In genomic region chr7:99572931-99573330, GRCm38 (mm10) we compare ENCODE assay signal across 11 mouse cellular contexts. TPM values are rescaled to one million over a fixed set of nuclear protein-coding genes. Genes with fewer than 3 reads are reported as not detected.
A peak's percentile ranks its signal among the peaks of the same experiment; 100 is the strongest.
DNase-seq lines count a peak whose midpoint lies in the region; ATAC-seq lines count a peak whose summit lies in the region.
"Had no signal": no experiment of that assay in that cellular context is flagged by ENCODE, and none has a peak within 500 bp of the region (broad histone marks: within the 10 kb centered on the region; RNA-seq: fewer than 3 reads in every experiment).

No protein-coding gene starts in this region.

- WGBS in forebrain, embryonic 14.5 days, result 39% methylated on average over 10 of the region's 10 CpGs
- 41% methylated on average over 10 of the region's 10 CpGs for WGBS in forebrain, embryonic 13.5 days
- 44% methylated on average over 10 of the region's 10 CpGs for WGBS in midbrain, embryonic 14.5 days
- 44% methylated on average over 10 of the region's 10 CpGs for WGBS in midbrain, embryonic 15.5 days
- 27% methylated on average over 10 of the region's 10 CpGs for WGBS in embryonic facial prominence, embryonic 15.5 days

- ATAC-seq in forebrain, embryonic 14.5 days, result no peak
- ATAC-seq in forebrain, embryonic 13.5 days, result no peak
- ATAC-seq in midbrain, embryonic 14.5 days (ENCODE audit: low FRiP score, low TSS enrichment), result no peak
- no peak for ATAC-seq in midbrain, embryonic 15.5 days (replicated peaks)
- peak; percentile 46 for ATAC-seq in embryonic facial prominence, embryonic 15.5 days (ENCODE audit: insufficient number of reproducible peaks, low FRiP score, low TSS enrichment, low read depth)
- no peak for ATAC-seq in granulocyte monocyte progenitor cell, adult 5-6 weeks (replicated peaks; ENCODE audit: poor library complexity, severe bottlenecking)

- H3K27me3 ChIP-seq in forebrain, embryonic 14.5 days (replicated peaks; ENCODE audit: control insufficient read depth, insufficient read depth, low read length), result no peaks in the 10 kb centered on the region
- H3K27me3 ChIP-seq in forebrain, embryonic 13.5 days, result no peaks in the 10 kb centered on the region
- no peaks in the 10 kb centered on the region for H3K27me3 ChIP-seq in midbrain, embryonic 14.5 days (ENCODE audit: control insufficient read depth, insufficient read depth, low read length)
- no peaks in the 10 kb centered on the region for H3K27me3 ChIP-seq in midbrain, embryonic 15.5 days (replicated peaks)
- H3K27me3 ChIP-seq in embryonic facial prominence, embryonic 15.5 days, result no peaks in the 10 kb centered on the region
- H3K27me3 ChIP-seq: CH12.LX had no signal

- 0 out of 2 replicates have a peak overlapping the region, but pooled peaks have one; percentile 13 for H3K9ac ChIP-seq in forebrain, embryonic 14.5 days (ENCODE audit: low read length)
- H3K9ac ChIP-seq in forebrain, embryonic 13.5 days, result no peak overlapping the region
- 0 out of 2 replicates have a peak overlapping the region, but pooled peaks have one; percentile 4 for H3K9ac ChIP-seq in midbrain, embryonic 14.5 days (replicated peaks; ENCODE audit: low read length)
- H3K9ac ChIP-seq in midbrain, embryonic 15.5 days, result no peak overlapping the region
- H3K9ac ChIP-seq in embryonic facial prominence, embryonic 15.5 days, result no peak overlapping the region

- H3K27ac ChIP-seq in forebrain, embryonic 14.5 days (ENCODE audit: low read depth, low read length), result no peak overlapping the region
- H3K27ac ChIP-seq in forebrain, embryonic 13.5 days, result no peak overlapping the region
- no peak overlapping the region for H3K27ac ChIP-seq in midbrain, embryonic 14.5 days (replicated peaks; ENCODE audit: low read depth, low read length)
- no peak overlapping the region for H3K27ac ChIP-seq in midbrain, embryonic 15.5 days
- no peak overlapping the region for H3K27ac ChIP-seq in embryonic facial prominence, embryonic 15.5 days (replicated peaks)

- no peak overlapping the region for H3K4me3 ChIP-seq in forebrain, embryonic 14.5 days (ENCODE audit: low read depth, low read length)
- no peak overlapping the region for H3K4me3 ChIP-seq in forebrain, embryonic 13.5 days
- no peak overlapping the region for H3K4me3 ChIP-seq in midbrain, embryonic 14.5 days (replicated peaks; ENCODE audit: low read depth, low read length)
- H3K4me3 ChIP-seq in midbrain, embryonic 15.5 days, result no peak overlapping the region
- no peak overlapping the region for H3K4me3 ChIP-seq in embryonic facial prominence, embryonic 15.5 days (replicated peaks)

- no peak overlapping the region for H3K4me2 ChIP-seq in forebrain, embryonic 14.5 days (ENCODE audit: low read length)
- H3K4me2 ChIP-seq in forebrain, embryonic 13.5 days, result no peak overlapping the region
- no peak overlapping the region for H3K4me2 ChIP-seq in midbrain, embryonic 14.5 days (ENCODE audit: low read length)
- no peak overlapping the region for H3K4me2 ChIP-seq in midbrain, embryonic 15.5 days
- no peak overlapping the region for H3K4me2 ChIP-seq in embryonic facial prominence, embryonic 15.5 days (replicated peaks)

- peaks cover 3% of the 10 kb centered on the region; the same call in 1 of the 2 replicates for H3K4me1 ChIP-seq in forebrain, embryonic 14.5 days (ENCODE audit: control insufficient read depth, insufficient read depth, low read length)
- peaks cover 7% of the 10 kb centered on the region; the same call in 1 of the 2 replicates for H3K4me1 ChIP-seq in forebrain, embryonic 13.5 days
- no peaks in the 10 kb centered on the region for H3K4me1 ChIP-seq in midbrain, embryonic 14.5 days (ENCODE audit: control insufficient read depth, insufficient read depth, low read length)
- peaks cover 12% of the 10 kb centered on the region for H3K4me1 ChIP-seq in midbrain, embryonic 15.5 days
- H3K4me1 ChIP-seq in embryonic facial prominence, embryonic 15.5 days, result peaks cover 24% of the 10 kb centered on the region; the same call in 1 of the 2 replicates

- peaks cover 3% of the 10 kb centered on the region; the same call in 1 of the 2 replicates for H3K36me3 ChIP-seq in forebrain, embryonic 14.5 days (ENCODE audit: control insufficient read depth, insufficient read depth, low read length)
- no peaks in the 10 kb centered on the region for H3K36me3 ChIP-seq in forebrain, embryonic 13.5 days (ENCODE audit: poor library complexity, severe bottlenecking)
- H3K36me3 ChIP-seq in midbrain, embryonic 14.5 days (ENCODE audit: control insufficient read depth, insufficient read depth, low read length), result peaks cover 4% of the 10 kb centered on the region; the same call in 1 of the 2 replicates
- no peaks in the 10 kb centered on the region for H3K36me3 ChIP-seq in midbrain, embryonic 15.5 days (replicated peaks)
- H3K36me3 ChIP-seq in embryonic facial prominence, embryonic 15.5 days, result no peaks in the 10 kb centered on the region

- DNase-seq in forebrain, embryonic 14.5 days (ENCODE audit: low spot score), result peak; percentile 10
- no peak for DNase-seq in midbrain, embryonic 14.5 days
- peak; percentile 79 to 88 for DNase-seq in thymus, postnatal 10 days (ENCODE audit: low spot score in 2 of 2)
- DNase-seq in lung, postnatal 10 days, result no peak
- DNase-seq: adrenal gland, postnatal 25 days had no signal

- no peaks in the 10 kb centered on the region for H3K9me3 ChIP-seq in forebrain, embryonic 14.5 days (replicated peaks; ENCODE audit: control insufficient read depth, low read length)
- H3K9me3 ChIP-seq in forebrain, embryonic 13.5 days (replicated peaks), result no peaks in the 10 kb centered on the region
- no peaks in the 10 kb centered on the region for H3K9me3 ChIP-seq in midbrain, embryonic 14.5 days (ENCODE audit: control insufficient read depth, low read length)
- H3K9me3 ChIP-seq in midbrain, embryonic 15.5 days, result no peaks in the 10 kb centered on the region
- H3K9me3 ChIP-seq in embryonic facial prominence, embryonic 15.5 days (replicated peaks), result no peaks in the 10 kb centered on the region

RNA-seq across cellular contexts. Expression of gene Arrb1, which starts 37.7 kb away (rescaled TPM):
- polyA plus RNA-seq in forebrain, embryonic 14.5 days (2014; fragmentation: Nextera tagmentation; extraction: Ambion mirVana), result 6.0 and 6.5 TPM in 2 replicates
- 7.4 and 10.6 TPM in 2 replicates for polyA plus RNA-seq in forebrain, embryonic 13.5 days (2015; fragmentation: Nextera tagmentation; extraction: Ambion mirVana)
- polyA plus RNA-seq in midbrain, embryonic 14.5 days (2014; fragmentation: Nextera tagmentation; extraction: Ambion mirVana), result 10.3 and 13.3 TPM in 2 replicates
- polyA plus RNA-seq in midbrain, embryonic 15.5 days (2015; fragmentation: Nextera tagmentation; extraction: Ambion mirVana), result 20.1 and 20.3 TPM in 2 replicates
- 5.5 and 7.2 TPM in 2 replicates for polyA plus RNA-seq in embryonic facial prominence, embryonic 15.5 days (2015; fragmentation: Nextera tagmentation; extraction: Ambion mirVana)
- 35.3 and 40.1 TPM in 2 replicates for total RNA-seq in granulocyte monocyte progenitor cell, adult 5-6 weeks (2014; fragmentation: Nextera tagmentation)
- 24.1 and 36.6 TPM in 2 replicates for total RNA-seq in granulocyte monocyte progenitor cell, adult 5-6 weeks (2017)

RNA-seq across cellular contexts. Expression of gene Tpbgl, which starts 54.0 kb away (rescaled TPM):
- 0.32 and 0.33 TPM in 2 replicates for polyA plus RNA-seq in forebrain, embryonic 14.5 days (2014; fragmentation: Nextera tagmentation; extraction: Ambion mirVana)
- polyA plus RNA-seq in forebrain, embryonic 13.5 days (2015; fragmentation: Nextera tagmentation; extraction: Ambion mirVana), result 0.22 and 0.29 TPM in 2 replicates
- 1.2 and 1.6 TPM in 2 replicates for polyA plus RNA-seq in midbrain, embryonic 14.5 days (2014; fragmentation: Nextera tagmentation; extraction: Ambion mirVana)
- 1.1 and 1.4 TPM in 2 replicates for polyA plus RNA-seq in midbrain, embryonic 15.5 days (2015; fragmentation: Nextera tagmentation; extraction: Ambion mirVana)
- polyA plus RNA-seq in embryonic facial prominence, embryonic 15.5 days (2015; fragmentation: Nextera tagmentation; extraction: Ambion mirVana), result 1.0 and 1.1 TPM in 2 replicates
- total RNA-seq in granulocyte monocyte progenitor cell, adult 5-6 weeks (2014; fragmentation: Nextera tagmentation), result not detected in 2 replicates
- not detected in 2 replicates for total RNA-seq in granulocyte monocyte progenitor cell, adult 5-6 weeks (2017)
- total RNA-seq: hematopoietic stem cell, adult 5-6 weeks had no signal

Comparison
In these comparisons a context has a peak if more than half of its experiments do, and no peak if none do; other contexts are left out.
1. H3K9ac ChIP-seq: peak in forebrain, embryonic 14.5 days (single experiment) and midbrain, embryonic 14.5 days (single experiment); none in forebrain, embryonic 13.5 days (single experiment), midbrain, embryonic 15.5 days (single experiment) and embryonic facial prominence, embryonic 15.5 days (single experiment).
2. DNase-seq: peak in forebrain, embryonic 14.5 days (single experiment) and thymus, postnatal 10 days (2 of 2); none in midbrain, embryonic 14.5 days (single experiment) and lung, postnatal 10 days (single experiment).